Mouse (Mus musculus): Measurements from ENCODE around the gene Npdc1. TPM values are rescaled to one million over a fixed set of nuclear protein-coding genes. Genes with fewer than 3 reads are reported as not detected.
"Not testable (repeated sequence)": the region's sequence is repeated elsewhere in the genome, so short reads cannot be mapped to it uniquely, and the experiment has no call there.

The Npdc1 gene
- polyA plus RNA-seq, 1 experiment: 107 TPM

DNA sequence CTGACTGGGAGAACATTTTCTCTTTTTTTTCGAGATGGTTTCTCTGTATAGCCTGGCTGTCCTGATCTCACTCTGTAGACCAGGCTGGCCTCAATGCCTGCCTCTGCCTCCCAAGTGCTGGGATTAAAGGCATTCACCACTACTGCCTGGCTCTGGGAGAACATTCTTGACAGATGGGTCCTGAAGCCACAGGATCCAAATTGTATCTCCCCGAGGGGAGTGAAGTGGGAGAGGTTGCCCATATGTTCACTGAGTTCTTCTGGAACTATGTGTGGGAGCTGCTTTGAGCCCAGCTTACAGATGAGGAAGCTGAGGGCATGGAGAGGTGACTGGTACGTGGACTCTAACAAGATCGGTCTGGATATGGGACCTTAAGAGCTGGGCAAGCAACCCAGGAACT lies 4.8 kb downstream of the Npdc1 start:
- no peak overlapping the region for H3K27ac ChIP-seq (ENCODE audit: insufficient read depth, low read length)
- H3K4me1 ChIP-seq (ENCODE audit: control insufficient read depth, insufficient read depth, low read length): no peaks in the 10 kb centered on the region
- TF ChIP-seq POLR2A (IDR thresholded peaks at IDR 0.05; ENCODE audit: low read depth, low read length) (no peak), CTCF (IDR thresholded peaks at IDR 0.05; ENCODE audit: borderline replicate concordance, insufficient read depth, low read length) (no peak)
- peak overlapping the region; percentile 82; the same call in 1 of the 2 replicates for H3K4me3 ChIP-seq (ENCODE audit: insufficient read depth, low read length)

DNA sequence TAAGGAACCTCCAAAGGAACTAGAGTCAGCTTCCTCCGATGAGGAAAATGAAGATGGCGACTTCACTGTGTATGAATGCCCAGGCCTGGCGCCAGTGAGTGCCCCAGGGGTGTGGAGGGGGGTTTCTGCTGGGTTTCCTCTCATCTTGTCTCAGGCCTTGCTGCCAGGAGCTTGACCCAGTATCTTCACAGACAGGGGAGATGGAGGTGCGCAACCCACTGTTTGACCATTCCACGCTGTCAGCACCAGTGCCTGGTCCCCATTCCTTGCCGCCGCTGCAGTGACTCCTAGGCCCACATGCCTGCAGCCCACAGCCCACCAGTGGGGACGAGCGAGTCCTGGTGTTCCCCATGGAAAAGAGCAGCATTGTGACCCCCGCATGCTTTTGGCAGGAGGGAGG lies 9.8 kb downstream of the Npdc1 start:
- Histone ChIP-seq H3K27ac (ENCODE audit: insufficient read depth, low read length) (no peak overlapping the region), H3K4me3 (ENCODE audit: insufficient read depth, low read length) (no peak overlapping the region)

DNA sequence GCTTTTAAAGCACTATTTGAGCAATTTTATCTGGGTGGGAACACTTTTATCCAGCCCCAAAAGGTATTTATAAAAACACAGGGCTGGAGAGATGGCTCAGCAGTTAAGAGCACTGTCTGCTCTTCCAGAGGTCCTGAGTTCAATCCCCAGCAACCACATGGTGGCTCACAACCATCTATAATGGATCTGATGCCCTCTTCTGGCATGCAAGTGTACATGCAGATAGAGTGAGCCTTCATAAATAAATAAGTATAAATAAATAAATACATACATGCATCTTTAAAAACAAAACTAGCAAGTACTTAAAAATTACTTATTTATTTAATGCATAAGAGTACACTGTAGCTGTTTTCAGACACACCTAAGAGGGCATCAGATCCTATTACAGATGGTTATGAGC lies 14.3 kb downstream of the Npdc1 start:
- H3K4me3 ChIP-seq (ENCODE audit: insufficient read depth, low read length); H3K27ac ChIP-seq (ENCODE audit: insufficient read depth, low read length); H3K4me1 ChIP-seq (ENCODE audit: control insufficient read depth, insufficient read depth, low read length): not testable (repeated sequence)

More for the DNA sequence above, 9.8 kb downstream of the Npdc1 start:
- no peak for TF ChIP-seq CTCF (IDR thresholded peaks at IDR 0.05; ENCODE audit: borderline replicate concordance, insufficient read depth, low read length)
- TF ChIP-seq POLR2A (IDR thresholded peaks at IDR 0.05; ENCODE audit: low read depth, low read length): no peak
- H3K4me1 ChIP-seq (ENCODE audit: control insufficient read depth, insufficient read depth, low read length): no peaks in the 10 kb centered on the region

DNA sequence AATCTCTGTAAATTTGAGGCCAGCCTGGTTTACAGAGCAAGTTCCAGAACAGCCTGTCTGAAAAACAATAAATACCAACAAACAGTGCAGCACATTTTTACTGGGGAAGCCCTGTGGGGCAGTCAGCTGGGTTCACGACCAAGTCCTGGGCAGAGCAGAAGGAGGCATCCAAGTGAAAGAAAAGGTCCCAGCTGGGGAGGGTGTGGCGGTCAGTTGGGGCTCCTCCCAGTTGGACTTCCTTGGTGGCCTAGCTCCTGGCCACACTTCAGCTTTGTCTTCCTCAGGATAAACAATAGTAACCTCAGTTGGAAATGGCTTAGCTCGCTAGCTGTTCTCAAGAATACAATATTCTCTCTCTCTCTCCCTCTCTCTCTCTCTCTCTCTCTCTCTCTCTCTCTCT lies 18.3 kb downstream of the Npdc1 start:
- Histone ChIP-seq H3K27ac (ENCODE audit: insufficient read depth, low read length) (no peak overlapping the region), H3K4me1 (ENCODE audit: control insufficient read depth, insufficient read depth, low read length) (no peaks in the 10 kb centered on the region), H3K4me3 (ENCODE audit: insufficient read depth, low read length) (no peak overlapping the region)
- TF ChIP-seq POLR2A (IDR thresholded peaks at IDR 0.05; ENCODE audit: low read depth, low read length): no peak

DNA sequence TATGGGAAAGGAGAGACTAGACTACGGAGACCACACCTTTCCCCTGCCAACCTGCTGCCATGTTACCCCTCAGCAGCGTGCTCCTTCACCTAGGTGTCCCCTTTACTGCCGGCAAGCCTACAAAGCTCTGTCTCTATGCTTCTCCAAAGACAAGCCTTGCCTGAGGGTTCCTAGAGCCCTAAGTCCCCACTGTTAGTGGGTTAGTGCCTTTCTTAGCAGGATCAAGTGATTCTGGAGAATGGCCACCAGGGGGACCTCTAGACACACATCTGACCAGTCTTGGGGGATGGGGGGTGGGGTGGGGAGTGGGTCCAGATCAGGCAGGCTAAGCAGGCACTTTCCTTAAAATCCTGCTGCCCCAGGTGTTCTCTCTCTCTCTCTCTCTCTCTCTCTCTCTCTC lies 22.7 kb downstream of the Npdc1 start:
- H3K27ac ChIP-seq (ENCODE audit: insufficient read depth, low read length): no peak overlapping the region
- no peak overlapping the region for H3K4me3 ChIP-seq (ENCODE audit: insufficient read depth, low read length)
- no peaks in the 10 kb centered on the region for H3K4me1 ChIP-seq (ENCODE audit: control insufficient read depth, insufficient read depth, low read length)
- TF ChIP-seq CTCF (IDR thresholded peaks at IDR 0.05; ENCODE audit: borderline replicate concordance, insufficient read depth, low read length): no peak

DNA sequence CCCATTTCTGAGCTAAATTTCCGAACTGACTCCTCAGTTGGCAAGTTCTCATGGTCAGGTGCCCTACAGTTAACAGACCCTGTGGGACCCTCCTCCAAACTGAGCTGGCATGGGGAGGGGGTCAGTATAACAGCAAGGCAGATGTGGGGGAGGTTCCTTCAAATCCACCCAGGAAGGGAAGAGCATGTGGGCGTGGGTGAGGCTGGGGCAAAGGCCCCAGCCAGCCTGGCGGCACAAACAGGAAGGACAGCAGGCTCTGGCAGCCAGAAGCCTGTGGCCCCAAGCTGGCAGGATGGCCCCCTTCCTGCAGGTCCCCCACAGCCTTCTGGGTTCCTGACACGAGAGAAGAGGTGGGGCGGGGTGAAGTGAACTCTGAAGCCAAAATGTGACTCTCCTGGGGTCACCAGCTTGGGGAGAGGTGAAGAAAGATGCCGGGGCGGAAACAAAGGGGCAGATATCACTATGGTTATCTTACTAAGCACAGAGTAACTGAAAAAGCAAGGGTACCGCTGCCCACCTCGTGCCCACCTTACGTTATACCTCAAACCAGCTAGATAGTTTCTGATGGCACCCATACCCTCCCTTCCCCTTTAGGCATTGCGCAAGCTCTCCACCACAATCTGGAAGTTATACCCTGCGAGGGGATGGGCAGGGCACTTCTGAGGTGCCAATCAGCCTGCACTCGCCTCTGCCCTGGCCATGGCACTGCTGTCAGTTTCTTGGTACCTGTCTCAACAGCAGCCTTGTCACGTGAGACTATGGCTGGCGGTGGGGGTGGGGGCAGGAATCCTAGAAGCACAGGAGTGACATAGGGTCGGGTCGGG lies 23.6 kb downstream of the Npdc1 start, which contains the start of gene Fut7:
Gene Fut7, plus strand, starts transcription at position 681 of the 824 bp plus-strand sequence.
- TF ChIP-seq CTCF (IDR thresholded peaks at IDR 0.05; ENCODE audit: borderline replicate concordance, insufficient read depth, low read length) (no peak), POLR2A (IDR thresholded peaks at IDR 0.05; ENCODE audit: low read depth, low read length) (no peak)

DNA sequence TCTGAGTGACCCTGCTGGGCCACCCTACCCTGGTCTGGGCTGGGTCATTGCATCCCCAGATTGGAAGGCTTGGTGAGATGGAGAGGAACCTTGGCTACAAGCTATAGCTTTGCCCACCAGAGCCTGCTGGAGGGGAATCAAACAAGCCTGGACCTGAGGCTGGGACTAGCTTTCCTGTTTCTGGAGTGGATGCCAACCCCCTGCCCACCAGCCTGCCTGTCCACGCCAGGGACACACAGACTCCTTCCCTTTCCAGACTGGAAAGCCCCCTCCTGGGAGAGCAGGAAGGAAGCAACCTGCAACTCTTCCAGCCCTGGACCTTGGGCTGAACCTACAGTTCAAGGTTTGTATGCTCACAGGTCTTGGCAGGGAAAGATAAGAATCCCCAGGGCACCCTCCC lies 24.5 kb downstream of the Npdc1 start:
- Histone ChIP-seq H3K4me3 (ENCODE audit: insufficient read depth, low read length) (no peak overlapping the region), H3K4me1 (ENCODE audit: control insufficient read depth, insufficient read depth, low read length) (no peaks in the 10 kb centered on the region), H3K27ac (ENCODE audit: insufficient read depth, low read length) (no peak overlapping the region)
- TF ChIP-seq POLR2A (IDR thresholded peaks at IDR 0.05; ENCODE audit: low read depth, low read length): no peak
- TF ChIP-seq CTCF (IDR thresholded peaks at IDR 0.05; ENCODE audit: borderline replicate concordance, insufficient read depth, low read length): no peak

More for the DNA sequence above, 23.6 kb downstream of the Npdc1 start, which contains the start of gene Fut7:
- no peak within 1 kb of the TSS for H3K4me3 ChIP-seq (ENCODE audit: insufficient read depth, low read length)
- H3K27ac ChIP-seq (ENCODE audit: insufficient read depth, low read length): no peak within 1 kb of the TSS
- H3K4me1 ChIP-seq (ENCODE audit: control insufficient read depth, insufficient read depth, low read length): no peaks in the 10 kb centered on the region

DNA sequence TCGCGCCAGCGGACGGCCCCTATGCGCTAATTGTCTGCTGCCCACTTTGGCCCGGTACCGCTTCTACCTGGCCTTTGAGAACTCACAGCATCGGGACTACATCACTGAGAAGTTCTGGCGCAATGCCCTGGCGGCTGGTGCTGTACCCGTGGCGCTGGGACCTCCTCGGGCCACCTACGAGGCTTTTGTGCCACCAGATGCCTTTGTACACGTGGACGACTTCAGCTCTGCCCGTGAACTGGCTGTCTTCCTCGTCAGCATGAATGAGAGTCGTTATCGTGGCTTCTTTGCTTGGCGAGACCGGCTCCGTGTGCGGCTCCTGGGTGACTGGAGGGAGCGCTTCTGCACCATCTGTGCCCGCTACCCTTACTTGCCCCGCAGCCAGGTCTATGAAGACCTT lies 26.3 kb downstream of the Npdc1 start:
- Histone ChIP-seq H3K4me1 (ENCODE audit: control insufficient read depth, insufficient read depth, low read length) (no peaks in the 10 kb centered on the region), H3K27ac (ENCODE audit: insufficient read depth, low read length) (no peak overlapping the region), H3K4me3 (ENCODE audit: insufficient read depth, low read length) (no peak overlapping the region)
- TF ChIP-seq POLR2A (IDR thresholded peaks at IDR 0.05; ENCODE audit: low read depth, low read length): no peak
- no peak for TF ChIP-seq CTCF (IDR thresholded peaks at IDR 0.05; ENCODE audit: borderline replicate concordance, insufficient read depth, low read length)

DNA sequence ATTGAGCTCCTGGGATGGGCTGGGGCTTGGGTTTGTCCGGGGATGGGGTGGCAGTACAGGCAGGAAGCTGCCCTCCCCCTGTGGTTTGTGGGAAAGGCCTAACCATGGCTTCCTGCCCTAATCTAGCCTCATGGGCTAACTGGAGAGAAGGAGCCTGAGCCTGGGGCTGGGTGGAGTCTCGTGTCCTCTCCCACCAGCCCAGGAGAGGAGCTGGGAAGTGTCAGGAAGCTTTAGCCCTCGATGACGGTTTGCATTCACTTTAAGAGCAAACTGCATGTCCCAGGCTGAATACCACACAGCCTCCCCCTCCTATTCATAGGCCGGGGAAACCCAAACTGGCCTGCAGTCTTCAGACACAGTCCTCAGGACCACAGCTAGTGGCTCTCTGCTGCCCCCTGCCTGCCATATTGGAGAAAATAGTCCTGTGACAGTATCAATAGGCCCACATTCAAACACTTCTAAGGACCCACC lies 27.6 kb downstream of the Npdc1 start:
- no peak overlapping the region for H3K27ac ChIP-seq (ENCODE audit: insufficient read depth, low read length)
- no peaks in the 10 kb centered on the region for H3K4me1 ChIP-seq (ENCODE audit: control insufficient read depth, insufficient read depth, low read length)
- TF ChIP-seq POLR2A (IDR thresholded peaks at IDR 0.05; ENCODE audit: low read depth, low read length) (no peak), CTCF (IDR thresholded peaks at IDR 0.05; ENCODE audit: borderline replicate concordance, insufficient read depth, low read length) (peak; percentile 58; the same call in 1 of the 2 replicates)
- H3K4me3 ChIP-seq (ENCODE audit: insufficient read depth, low read length): no peak overlapping the region

DNA sequence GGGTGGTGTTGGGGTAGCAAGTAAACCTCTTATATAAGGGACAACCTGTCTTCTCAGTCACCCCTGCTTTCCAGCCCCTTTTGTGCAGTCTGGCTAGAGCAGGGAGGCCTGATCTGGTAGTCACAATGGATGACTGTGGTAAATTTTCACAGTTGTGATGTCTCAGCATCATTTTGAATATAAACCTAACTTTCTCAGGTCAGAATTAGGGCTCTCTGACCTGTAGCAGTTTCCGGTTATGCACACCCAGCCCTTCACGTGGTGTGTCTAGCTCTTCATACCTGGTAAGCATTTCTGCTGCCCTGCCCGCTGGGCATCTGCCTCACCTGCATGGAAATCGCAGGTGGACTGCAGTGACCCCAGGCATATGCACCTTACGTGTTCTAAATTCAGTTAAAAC lies 28.1 kb downstream of the Npdc1 start:
- H3K4me3 ChIP-seq (ENCODE audit: insufficient read depth, low read length): no peak overlapping the region
- H3K4me1 ChIP-seq (ENCODE audit: control insufficient read depth, insufficient read depth, low read length): no peaks in the 10 kb centered on the region
- TF ChIP-seq CTCF (IDR thresholded peaks at IDR 0.05; ENCODE audit: borderline replicate concordance, insufficient read depth, low read length) (no peak), POLR2A (IDR thresholded peaks at IDR 0.05; ENCODE audit: low read depth, low read length) (no peak)
- no peak overlapping the region for H3K27ac ChIP-seq (ENCODE audit: insufficient read depth, low read length)

Measured in embryonic fibroblast, embryonic 13.5 days (primary cell).